Mouse (Mus musculus) forebrain, embryonic 13.5 days (tissue): Measurements from ENCODE around the gene Traf4. TPM values are rescaled to one million over a fixed set of nuclear protein-coding genes. Genes with fewer than 3 reads are reported as not detected.

Experiments used
- ATAC-seq: fragments of 200-750 bp; cut with Nextera tagmentation; 2 replicates; pipeline ENCODE4 v1.8.0; 2017
- H3K27ac ChIP-seq: fragments of 300-500 bp; sonication (generic); 2 replicates; pipeline ENCODE4 v1.5.1; 2015; ENCODE audit warnings: inconsistent platforms, mild to moderate bottlenecking, moderate library complexity
- H3K27me3 ChIP-seq: fragments of 300-500 bp; sonication (generic); 2 replicates; pipeline ENCODE4 v1.6.1; 2015; ENCODE audit warnings: mild to moderate bottlenecking, inconsistent platforms
- H3K36me3 ChIP-seq: fragments of 300-500 bp; sonication (generic); 2 replicates; pipeline ENCODE4 v1.6.1; 2015; ENCODE audit warnings: mild to moderate bottlenecking, inconsistent platforms; ENCODE audit not compliant: poor library complexity, severe bottlenecking
- H3K4me1 ChIP-seq: fragments of 300-500 bp; sonication (generic); 2 replicates; pipeline ENCODE4 v1.6.1; 2015; ENCODE audit warnings: inconsistent platforms
- H3K4me2 ChIP-seq: fragments of 300-500 bp; sonication (generic); 2 replicates; pipeline ENCODE4 v1.6.1; 2015; ENCODE audit warnings: inconsistent platforms, mild to moderate bottlenecking, moderate library complexity
- H3K4me3 ChIP-seq: fragments of 300-500 bp; sonication (generic); 2 replicates; pipeline ENCODE4 v1.5.1; 2015; ENCODE audit warnings: mild to moderate bottlenecking, inconsistent platforms
- H3K9ac ChIP-seq: fragments of 300-500 bp; sonication (generic); 2 replicates; pipeline ENCODE4 v1.6.1; 2015; ENCODE audit warnings: mild to moderate bottlenecking, inconsistent platforms
- H3K9me3 ChIP-seq: fragments of 300-500 bp; sonication (generic); replicated peaks from 2 replicates; pipeline ENCODE4 v1.6.1; 2016; ENCODE audit warnings: inconsistent platforms
- WGBS: fragments of 180-500 bp; shearing (Covaris S2); methylation state at CpG from one replicate; pipeline ENCODE4 v1.1.7; 2015; 5-methylcytosine and 5-hydroxymethylcytosine counted together
- polyA plus RNA-seq: library from polyadenylated mRNA; unstranded; fragments of >200 nt; fragmentation: Nextera tagmentation; extraction: Ambion mirVana; gene quantifications from 2 replicates; pipeline ENCODE4 v1.2.1, GENCODE M21; 2015

The Traf4 gene
- polyA plus RNA-seq, result 114 and 121 TPM in 2 replicates

DNA sequence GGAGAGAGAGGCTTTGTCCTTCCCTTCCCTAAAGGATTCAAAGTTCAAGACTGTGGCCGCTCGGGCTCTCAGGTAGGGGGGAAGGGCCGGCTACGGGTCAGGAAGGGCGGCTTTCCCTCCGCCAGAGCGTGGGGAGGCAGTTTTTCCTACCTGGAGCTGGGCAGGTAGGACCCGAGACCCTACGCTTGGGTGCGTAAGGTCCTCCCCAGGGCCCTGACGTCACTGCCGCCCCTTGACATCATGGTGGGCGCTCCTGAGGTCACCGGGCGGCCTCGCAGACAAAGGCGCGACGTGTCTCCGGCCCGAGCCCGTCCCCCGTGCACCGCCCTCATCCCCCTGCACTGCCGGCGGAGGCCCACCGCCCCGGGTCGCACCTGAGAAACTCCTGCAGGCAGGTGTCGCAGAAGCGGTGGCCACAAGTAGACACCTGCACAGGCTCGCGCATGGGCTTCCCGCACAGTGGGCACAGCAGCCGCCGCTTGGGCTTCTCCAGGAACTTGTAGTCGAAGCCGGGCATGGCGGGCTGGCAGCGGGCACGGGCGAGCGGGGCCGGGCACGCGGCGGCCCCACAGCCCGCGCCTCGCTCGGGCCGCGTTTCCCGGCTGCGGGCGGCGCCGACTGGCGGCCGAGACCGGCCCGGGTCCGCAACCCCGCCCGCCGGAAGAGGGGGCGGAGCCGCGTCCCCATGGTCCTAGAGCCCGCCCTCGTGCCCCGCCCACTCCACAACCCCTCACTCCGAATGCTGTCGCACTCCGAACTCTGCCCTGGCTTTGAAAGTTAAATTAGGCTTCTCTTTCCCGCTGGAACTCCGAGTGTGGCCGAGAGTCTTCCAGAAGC lies at the start of gene Traf4:
Gene Traf4 (minus strand): TSS at position 666 of the 837 bp plus-strand sequence.
- no peaks in the 10 kb centered on the region for H3K27me3 ChIP-seq
- peak; percentile 87 for ATAC-seq
- H3K9me3 ChIP-seq, result no peaks in the 10 kb centered on the region
- peak within 1 kb of the TSS; percentile 99 for H3K4me3 ChIP-seq
- H3K36me3 ChIP-seq, result peaks cover 24% of the 10 kb centered on the region
- peak within 1 kb of the TSS; percentile 99 for H3K27ac ChIP-seq
- H3K4me2 ChIP-seq, result peak within 1 kb of the TSS; percentile 81
- peak within 1 kb of the TSS; percentile 99 for H3K9ac ChIP-seq
- WGBS, result under 1% methylated on average over 71 of the region's 78 CpGs
- H3K4me1 ChIP-seq, result peaks cover 39% of the 10 kb centered on the region

DNA sequence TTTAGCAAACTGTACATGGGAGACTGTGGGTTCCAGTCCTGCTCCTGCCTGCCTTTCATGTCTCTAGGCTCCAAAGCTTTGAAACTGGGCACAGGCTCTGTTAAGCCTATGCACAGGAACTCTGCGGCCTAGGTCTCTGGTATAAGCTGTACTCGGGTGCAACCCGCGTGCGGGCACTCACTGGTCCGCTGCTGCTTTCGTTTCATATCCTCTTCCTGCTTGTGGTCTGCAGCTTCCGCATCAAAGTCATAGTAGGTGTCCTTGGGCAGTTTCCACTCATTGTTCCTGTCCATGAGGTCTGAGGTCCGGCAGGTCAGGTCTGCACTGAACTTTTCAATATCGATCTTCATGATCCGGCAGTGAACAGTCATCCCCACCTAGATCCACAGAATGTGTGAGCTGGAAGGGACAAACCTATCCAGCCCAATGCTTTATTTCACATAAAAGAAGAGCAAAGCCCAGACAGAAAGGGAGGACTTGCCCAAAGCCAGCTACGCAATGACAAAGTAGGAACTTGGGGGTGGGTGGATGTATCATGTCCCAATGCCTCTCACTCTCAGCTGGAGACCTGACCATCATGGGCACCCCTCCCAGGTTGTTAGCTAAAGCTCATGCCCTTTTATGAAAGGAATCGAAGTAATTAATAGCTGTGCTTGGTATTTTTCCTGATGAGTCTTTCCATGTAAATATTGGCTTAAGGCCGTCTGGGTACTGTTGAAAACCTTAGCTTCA lies 47.9 kb upstream of the Traf4 start:
- Histone ChIP-seq H3K4me3 (no peak overlapping the region), H3K36me3 (peaks cover 99% of the 10 kb centered on the region), H3K4me1 (no peaks in the 10 kb centered on the region), H3K27ac (no peak overlapping the region), H3K9ac (no peak overlapping the region), H3K27me3 (no peaks in the 10 kb centered on the region), H3K4me2 (no peak overlapping the region), H3K9me3 (no peaks in the 10 kb centered on the region)
- 96% methylated on average over 14 of the region's 14 CpGs for WGBS
- ATAC-seq, result no peak

DNA sequence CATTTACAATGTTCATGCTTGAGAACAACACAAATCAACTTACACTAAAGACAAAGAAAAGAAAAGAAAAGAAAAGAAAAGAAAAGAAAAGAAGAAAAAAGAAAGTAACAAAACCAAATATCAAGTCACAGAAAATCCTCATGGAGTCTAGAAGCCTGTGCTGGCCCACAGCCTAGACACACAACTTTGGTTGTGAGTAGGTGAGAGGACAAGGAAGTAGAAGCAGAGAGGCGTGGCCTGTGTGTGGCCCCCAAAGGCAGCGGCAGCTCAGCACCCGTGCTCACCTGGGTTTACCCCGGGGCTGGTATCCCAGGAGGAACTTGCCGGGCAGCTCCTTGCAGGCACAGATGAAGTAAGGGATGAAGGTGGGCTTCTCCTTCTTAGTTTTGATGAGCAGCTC lies 46.1 kb upstream of the Traf4 start:
- Histone ChIP-seq H3K9ac (no peak overlapping the region), H3K4me3 (no peak overlapping the region), H3K4me1 (no peaks in the 10 kb centered on the region), H3K27ac (no peak overlapping the region), H3K9me3 (no peaks in the 10 kb centered on the region), H3K36me3 (peaks cover 100% of the 10 kb centered on the region), H3K4me2 (no peak overlapping the region), H3K27me3 (no peaks in the 10 kb centered on the region)
- 94% methylated on average over 5 of the region's 5 CpGs for WGBS
- no peak for ATAC-seq

DNA sequence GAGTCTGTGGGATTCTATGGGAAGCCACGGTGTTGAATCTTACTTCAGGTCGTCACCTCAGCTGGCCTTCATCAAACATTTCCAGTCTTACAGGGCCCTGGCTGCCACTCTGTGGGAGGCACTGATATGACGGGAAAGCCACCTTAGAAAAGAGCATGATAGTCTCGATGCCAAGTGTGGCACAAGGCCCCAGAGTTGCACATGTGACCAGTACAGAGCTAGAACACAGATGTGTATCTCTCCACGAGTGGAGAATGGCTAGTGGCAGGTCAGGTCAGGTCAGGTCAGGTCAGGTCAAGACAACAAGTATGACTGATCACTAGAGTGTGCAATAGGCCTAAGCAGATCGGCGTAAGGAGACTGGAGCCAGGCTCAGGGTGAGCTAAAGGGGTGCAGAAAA lies 45.2 kb upstream of the Traf4 start:
- ATAC-seq, result no peak
- Histone ChIP-seq H3K9ac (no peak overlapping the region), H3K4me3 (no peak overlapping the region), H3K4me1 (no peaks in the 10 kb centered on the region), H3K4me2 (no peak overlapping the region), H3K9me3 (no peaks in the 10 kb centered on the region), H3K36me3 (peaks cover 100% of the 10 kb centered on the region), H3K27me3 (no peaks in the 10 kb centered on the region), H3K27ac (no peak overlapping the region)
- WGBS, result 87% methylated on average over 7 of the region's 7 CpGs

DNA sequence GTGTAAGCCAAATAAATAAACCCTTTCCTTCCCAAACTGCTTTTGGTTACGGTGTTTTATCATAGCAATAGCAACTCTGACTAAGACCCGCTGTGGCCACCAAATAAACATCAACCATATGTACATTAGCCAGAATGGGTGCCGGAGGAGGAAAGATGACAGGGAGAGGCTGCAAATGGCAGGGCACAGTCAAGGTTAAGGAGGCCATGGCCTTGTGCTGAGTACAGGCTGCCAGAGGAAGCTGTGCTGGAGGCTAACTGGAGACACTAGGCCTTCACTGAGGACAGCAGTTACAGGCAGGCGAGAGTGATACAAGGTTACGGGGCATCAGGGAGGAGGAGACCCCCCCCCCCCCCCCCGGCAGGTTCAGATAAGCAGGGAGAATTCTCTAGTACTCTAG lies 44.5 kb upstream of the Traf4 start:
- no peak overlapping the region for H3K4me3 ChIP-seq
- no peaks in the 10 kb centered on the region for H3K4me1 ChIP-seq
- no peak overlapping the region for H3K9ac ChIP-seq
- no peaks in the 10 kb centered on the region for H3K9me3 ChIP-seq
- ATAC-seq, result no peak
- H3K36me3 ChIP-seq, result peaks cover 100% of the 10 kb centered on the region
- WGBS, result 96% methylated on average over 6 of the region's 6 CpGs
- no peaks in the 10 kb centered on the region for H3K27me3 ChIP-seq
- no peak overlapping the region for H3K4me2 ChIP-seq
- no peak overlapping the region for H3K27ac ChIP-seq

DNA sequence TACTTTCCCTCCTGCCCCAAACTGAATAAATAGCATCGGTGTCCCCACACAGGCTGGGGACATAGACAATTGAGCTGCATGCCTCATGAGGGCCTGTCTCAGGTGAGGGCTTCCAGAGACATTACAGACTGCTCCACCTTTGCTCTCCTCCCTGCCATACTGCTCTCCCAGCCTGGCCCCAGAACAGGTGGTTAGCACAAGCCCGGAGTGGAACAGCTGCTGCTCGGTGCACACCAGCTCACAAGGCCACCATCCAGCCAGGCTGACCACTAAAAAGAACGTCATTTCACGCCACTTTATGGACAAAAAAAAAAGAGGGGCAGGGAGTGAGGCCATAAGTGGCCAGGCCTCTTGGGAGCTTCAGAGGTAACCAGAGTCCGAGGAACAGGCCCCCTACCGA lies 41.8 kb upstream of the Traf4 start:
- no peak for ATAC-seq
- Histone ChIP-seq H3K27ac (no peak overlapping the region; the same call in 1 of the 2 replicates), H3K36me3 (peaks cover 86% of the 10 kb centered on the region), H3K9ac (no peak overlapping the region), H3K4me1 (no peaks in the 10 kb centered on the region), H3K4me3 (no peak overlapping the region), H3K4me2 (no peak overlapping the region), H3K27me3 (no peaks in the 10 kb centered on the region), H3K9me3 (no peaks in the 10 kb centered on the region)
- 93% methylated on average over 7 of the region's 7 CpGs for WGBS

DNA sequence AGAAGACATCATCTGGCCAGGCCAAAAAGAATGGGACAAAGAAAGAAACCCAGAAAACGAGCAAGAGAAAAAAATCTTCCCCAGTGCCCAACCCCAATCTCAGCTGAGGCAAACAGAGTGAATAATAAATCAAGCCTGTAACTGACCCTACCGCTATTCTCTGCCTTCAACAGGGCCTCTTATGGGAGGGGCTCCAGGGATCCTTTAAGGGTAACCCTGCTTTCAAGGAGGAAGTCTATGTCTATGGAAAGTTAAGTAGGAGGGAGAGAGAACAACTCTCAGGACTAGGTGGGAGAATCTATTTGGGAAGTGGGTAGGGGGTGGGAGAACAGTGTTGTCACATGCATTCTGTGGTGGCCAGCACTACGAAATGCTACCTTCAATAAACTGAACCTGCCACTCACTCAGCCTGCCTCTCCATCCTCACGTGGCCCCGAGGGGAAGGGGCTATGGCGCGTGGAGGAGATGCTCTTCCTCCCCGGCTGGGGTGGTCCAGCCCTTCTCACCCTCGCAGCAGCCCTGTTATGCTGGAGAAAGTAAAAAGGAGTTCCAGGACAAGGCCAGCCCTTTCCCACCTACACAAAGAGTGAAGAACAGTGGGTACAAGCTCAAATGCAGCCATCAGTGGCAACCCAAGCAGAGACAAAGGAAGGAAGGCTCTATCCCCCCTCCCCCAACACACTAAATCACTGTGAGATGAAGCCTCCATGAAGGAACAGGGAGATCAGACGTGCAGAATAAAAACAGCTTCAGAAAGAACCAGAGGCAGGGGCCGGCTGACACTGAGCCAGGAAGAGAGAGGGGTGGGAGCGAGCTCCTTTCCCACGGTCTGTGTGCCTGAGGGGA lies 40.2 kb upstream of the Traf4 start:
- Histone ChIP-seq H3K9ac (no peak overlapping the region), H3K27ac (peak overlapping the region; percentile 48; the same call in 1 of the 2 replicates), H3K27me3 (no peaks in the 10 kb centered on the region), H3K36me3 (peaks cover 70% of the 10 kb centered on the region), H3K9me3 (no peaks in the 10 kb centered on the region), H3K4me2 (no peak overlapping the region), H3K4me1 (no peaks in the 10 kb centered on the region), H3K4me3 (no peak overlapping the region)
- WGBS, result 72% methylated on average over 13 of the region's 13 CpGs
- no peak for ATAC-seq

DNA sequence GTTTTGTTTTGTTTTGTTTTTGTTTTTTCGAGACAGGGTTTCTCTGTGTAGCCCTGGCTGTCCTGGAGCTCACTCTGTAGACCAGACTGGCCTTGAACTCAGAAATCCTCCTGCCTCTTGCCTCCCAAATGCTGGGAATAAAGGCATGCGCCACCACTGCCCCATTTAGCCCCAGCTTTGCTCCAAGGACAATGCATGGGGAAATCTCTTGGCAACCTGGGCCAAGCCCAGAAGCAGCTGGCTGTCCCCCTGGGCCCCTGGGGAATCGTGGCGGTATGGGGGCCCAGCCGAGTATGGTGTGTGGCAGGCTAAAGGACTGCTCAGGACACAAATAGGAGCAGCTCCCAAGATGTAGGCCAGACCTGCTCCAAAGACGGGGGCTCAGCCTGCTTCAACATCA lies 38.9 kb upstream of the Traf4 start:
- ATAC-seq, result no peak
- no peak overlapping the region for H3K4me3 ChIP-seq
- H3K27me3 ChIP-seq, result no peaks in the 10 kb centered on the region
- H3K27ac ChIP-seq, result no peak overlapping the region
- H3K9ac ChIP-seq, result 0 out of 2 replicates have a peak overlapping the region, but pooled peaks have one; percentile 9
- H3K4me1 ChIP-seq, result no peaks in the 10 kb centered on the region
- peaks cover 57% of the 10 kb centered on the region for H3K36me3 ChIP-seq
- no peaks in the 10 kb centered on the region for H3K9me3 ChIP-seq
- 87% methylated on average over 6 of the region's 6 CpGs for WGBS
- H3K4me2 ChIP-seq, result no peak overlapping the region

DNA sequence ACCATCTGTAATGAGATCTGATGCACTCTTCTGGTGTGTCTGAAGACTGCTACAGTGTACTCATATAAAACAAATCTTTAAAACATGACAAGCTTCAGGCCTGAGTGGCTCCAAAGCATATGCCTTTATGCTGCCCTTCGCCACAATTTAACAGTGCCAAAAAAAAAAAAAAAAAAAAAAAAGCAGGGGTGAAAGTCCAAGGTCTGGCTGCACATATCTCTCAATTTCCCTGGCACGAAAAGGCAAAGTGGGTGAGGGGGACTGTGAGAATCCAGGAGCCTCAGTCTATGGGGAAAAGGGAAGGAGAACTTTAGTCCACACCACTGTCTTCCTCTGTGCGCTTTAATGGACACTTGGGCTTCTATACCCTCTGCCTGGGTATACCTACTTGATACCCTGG lies 37.0 kb upstream of the Traf4 start:
- no peak overlapping the region for H3K4me2 ChIP-seq
- H3K27ac ChIP-seq, result no peak overlapping the region
- H3K9me3 ChIP-seq, result no peaks in the 10 kb centered on the region
- H3K9ac ChIP-seq, result no peak overlapping the region
- 93% methylated on average over 3 of the region's 3 CpGs for WGBS
- peaks cover 38% of the 10 kb centered on the region for H3K36me3 ChIP-seq
- H3K27me3 ChIP-seq, result no peaks in the 10 kb centered on the region
- H3K4me1 ChIP-seq, result no peaks in the 10 kb centered on the region
- no peak for ATAC-seq
- no peak overlapping the region for H3K4me3 ChIP-seq

DNA sequence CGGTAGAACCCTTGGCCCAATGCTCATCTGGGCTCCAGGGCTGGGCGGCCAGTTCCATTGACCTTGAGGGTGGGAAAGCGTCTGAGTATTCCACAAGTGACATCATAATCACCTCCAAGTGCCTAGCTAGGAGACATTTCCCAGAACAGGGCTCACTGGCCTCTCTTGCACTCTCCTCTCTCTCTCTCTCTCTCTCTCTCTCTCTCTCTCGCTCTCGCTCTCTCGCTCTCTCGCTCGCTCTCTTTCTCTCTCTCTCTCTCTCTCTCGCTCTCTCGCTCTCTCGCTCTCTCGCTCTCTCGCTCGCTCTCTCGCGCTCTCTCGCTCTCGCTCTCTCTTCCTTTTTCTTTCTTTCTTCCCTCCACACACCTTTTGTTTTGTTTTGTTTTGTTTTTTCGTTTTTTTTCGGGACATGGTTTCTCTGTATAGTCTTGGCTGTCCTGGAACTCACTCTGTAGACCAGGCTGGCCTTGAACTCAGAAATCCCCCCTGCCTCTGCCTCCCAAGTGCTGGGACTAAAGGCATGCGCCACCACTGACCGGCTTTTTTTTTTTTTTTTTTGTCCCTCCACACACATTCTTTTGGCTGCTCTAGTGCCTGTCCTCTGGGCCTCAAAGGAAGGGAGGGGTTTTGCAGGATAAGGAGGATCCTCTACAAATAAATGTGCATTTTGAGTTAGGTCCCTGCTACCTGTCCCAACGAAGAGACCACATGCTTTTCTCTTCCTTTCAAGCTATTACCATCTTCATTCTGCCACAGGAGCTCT lies 29.9 kb upstream of the Traf4 start:
- H3K4me3 ChIP-seq, result peak overlapping the region; percentile 33
- 54% methylated on average over 23 of the region's 23 CpGs for WGBS
- no peak for ATAC-seq
- H3K4me1 ChIP-seq, result peaks cover 12% of the 10 kb centered on the region
- peak overlapping the region; percentile 55 for H3K4me2 ChIP-seq
- no peak overlapping the region for H3K27ac ChIP-seq
- H3K9ac ChIP-seq, result 0 out of 2 replicates have a peak overlapping the region, but pooled peaks have one; percentile 37
- H3K27me3 ChIP-seq, result no peaks in the 10 kb centered on the region
- no peaks in the 10 kb centered on the region for H3K9me3 ChIP-seq
- peaks cover 32% of the 10 kb centered on the region for H3K36me3 ChIP-seq

DNA sequence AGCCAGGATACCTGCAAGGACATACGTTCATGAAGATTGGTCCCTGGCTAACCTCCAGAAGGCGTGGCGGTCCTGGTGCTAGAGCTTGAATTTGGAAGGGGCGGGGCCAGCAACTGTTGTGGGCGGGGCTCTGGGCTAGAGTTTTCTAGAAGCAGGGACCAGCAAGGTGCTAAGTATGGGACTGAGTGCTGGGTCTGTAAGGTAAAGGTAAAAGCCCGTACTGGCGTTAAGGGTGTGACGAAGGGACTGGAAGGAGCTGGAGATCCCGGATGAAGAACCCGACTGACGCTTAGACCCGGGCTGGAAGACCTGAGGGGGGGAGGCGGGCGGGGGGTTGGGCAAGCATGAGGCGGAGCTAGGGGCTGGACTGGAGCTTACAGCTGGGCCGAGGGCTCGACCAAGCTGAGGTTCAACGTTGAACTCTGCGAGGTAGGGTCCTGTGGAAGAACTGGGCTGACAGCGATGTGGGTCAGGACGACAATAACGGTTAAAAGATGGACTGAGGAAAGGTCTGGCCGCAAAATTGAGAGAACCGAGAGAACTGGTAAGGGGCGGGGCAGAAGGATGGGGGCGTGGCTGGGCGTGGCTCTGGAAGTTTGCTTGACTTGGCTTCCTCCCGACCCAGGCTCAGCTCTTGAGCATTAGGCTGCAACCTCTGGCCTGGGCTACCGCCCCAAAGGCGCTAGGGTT lies 29.2 kb upstream of the Traf4 start:
- ATAC-seq, result peak; percentile 52; the same call in 1 of the 2 replicates
- Histone ChIP-seq H3K9me3 (no peaks in the 10 kb centered on the region), H3K9ac (peak overlapping the region; percentile 37; the same call in 1 of the 2 replicates), H3K4me3 (peak overlapping the region; percentile 33), H3K4me1 (peaks cover 19% of the 10 kb centered on the region), H3K27me3 (no peaks in the 10 kb centered on the region), H3K4me2 (peak overlapping the region; percentile 55), H3K36me3 (peaks cover 33% of the 10 kb centered on the region), H3K27ac (no peak overlapping the region)
- WGBS, result 4% methylated on average over 30 of the region's 30 CpGs
